Mouse (Mus musculus) MEL (cell line): Measurements from ENCODE around the gene Cds2. TPM values are rescaled to one million over a fixed set of nuclear protein-coding genes. Genes with fewer than 3 reads are reported as not detected.

Experiments
- DNase-seq: peaks from one replicate; pipeline ENCODE4 v3.0.0; 2011; ENCODE audit warnings: low read depth, low spot score
- H3K27ac ChIP-seq: 2 replicates; pipeline ENCODE4 v1.5.1; 2012; ENCODE audit warnings: low read depth, mild to moderate bottlenecking, control low read depth, low read length, moderate library complexity; ENCODE audit not compliant: control insufficient read depth
- H3K27me3 ChIP-seq, 2 experiments: fragments of 150-350 bp in 1 of 2; sonication (generic) in 1 of 2; 2 replicates each; pipeline ENCODE4 v1.6.1; 2012; ENCODE audit warnings: low read length in 2 of 2, mild to moderate bottlenecking in 2 of 2, improper control_type of control experiment in 1 of 2, moderate library complexity in 1 of 2; ENCODE audit not compliant: insufficient read depth in 2 of 2, control insufficient read depth in 1 of 2
- H3K36me3 ChIP-seq, 2 experiments: 2 replicates each; pipeline ENCODE4 v1.6.1; 2012 to 2014; ENCODE audit warnings: low read length in 2 of 2, improper control_type of control experiment in 1 of 2, inconsistent platforms in 1 of 2, mild to moderate bottlenecking in 1 of 2; ENCODE audit not compliant: insufficient read depth in 2 of 2, control insufficient read depth in 1 of 2
- H3K4me1 ChIP-seq, 2 experiments: fragments of 150-350 bp in 1 of 2; sonication (generic) in 1 of 2; 2 replicates each; pipeline ENCODE4 v1.6.1; 2012; ENCODE audit warnings: low read length in 2 of 2, improper control_type of control experiment in 1 of 2, mild to moderate bottlenecking in 1 of 2; ENCODE audit not compliant: insufficient read depth in 2 of 2, control insufficient read depth in 1 of 2
- H3K4me3 ChIP-seq, 2 experiments: fragments of 150-350 bp in 1 of 2; sonication (generic) in 1 of 2; 2 replicates each; pipeline ENCODE4 v1.5.1; 2012; ENCODE audit warnings: low read depth in 2 of 2, low read length in 2 of 2, mild to moderate bottlenecking in 2 of 2, moderate library complexity in 2 of 2, control low read depth in 1 of 2, improper control_type of control experiment in 1 of 2; ENCODE audit not compliant: control insufficient read depth in 1 of 2, insufficient read depth in 1 of 2
- H3K79me2 ChIP-seq: 2 replicates; pipeline ENCODE4 v1.6.1; 2012; ENCODE audit warnings: mild to moderate bottlenecking, low read length, moderate library complexity; ENCODE audit not compliant: control insufficient read depth, poor library complexity, insufficient read depth
- H3K9ac ChIP-seq: 2 replicates; pipeline ENCODE4 v1.6.1; 2012; ENCODE audit warnings: low read depth, mild to moderate bottlenecking, control low read depth, low read length, moderate library complexity; ENCODE audit not compliant: control insufficient read depth, poor library complexity, severe bottlenecking
- H3K9me3 ChIP-seq: fragments of 150-350 bp; sonication (generic); replicated peaks from 2 replicates; pipeline ENCODE4 v1.6.1; 2012; ENCODE audit warnings: mild to moderate bottlenecking, low read length, improper control_type of control experiment, moderate library complexity; ENCODE audit not compliant: insufficient read depth
- CHD2 ChIP-seq: IDR thresholded peaks from 2 replicates; pipeline ENCODE4 v1.6.1; 2011; ENCODE audit warnings: low read length, improper control_type of control experiment
- CTCF ChIP-seq, 3 experiments: IDR thresholded peaks in 2 of 3; conservative IDR thresholded peaks in 1 of 3; 2 replicates each; pipeline ENCODE4 v1.5.1; 2011 to 2012; ENCODE audit warnings: low read length in 3 of 3, low read depth in 2 of 3, mild to moderate bottlenecking in 2 of 3, improper control_type of control experiment in 1 of 3, inconsistent platforms in 1 of 3, mixed read lengths in 1 of 3, moderate library complexity in 1 of 3; ENCODE audit not compliant: control insufficient read depth in 1 of 3, insufficient read depth in 1 of 3, poor library complexity in 1 of 3, severe bottlenecking in 1 of 3
- E2F4 ChIP-seq: IDR thresholded peaks from 2 replicates; pipeline ENCODE4 v1.6.1; 2011; ENCODE audit warnings: low read depth, low read length, improper control_type of control experiment, borderline replicate concordance
- ELF1 ChIP-seq: IDR thresholded peaks from 2 replicates; pipeline ENCODE4 v1.6.1; 2014; ENCODE audit warnings: low read depth, mild to moderate bottlenecking, inconsistent platforms, low read length, improper control_type of control experiment, moderate library complexity
- ETS1 ChIP-seq: IDR thresholded peaks from 2 replicates; pipeline ENCODE4 v1.6.1; 2012; ENCODE audit warnings: low read depth, mild to moderate bottlenecking, inconsistent platforms, low read length, improper control_type of control experiment, moderate library complexity
- GABPA ChIP-seq: IDR thresholded peaks from 2 replicates; pipeline ENCODE4 v1.6.1; 2012; ENCODE audit warnings: low read depth, mild to moderate bottlenecking, inconsistent platforms, low read length, improper control_type of control experiment, moderate library complexity
- HCFC1 ChIP-seq: IDR thresholded peaks from 2 replicates; pipeline ENCODE4 v1.6.1; 2012; ENCODE audit warnings: low read depth, mild to moderate bottlenecking, inconsistent platforms, low read length, improper control_type of control experiment, moderate library complexity
- MAX ChIP-seq: IDR thresholded peaks from 2 replicates; pipeline ENCODE4 v1.6.1; 2011; ENCODE audit warnings: low read length, improper control_type of control experiment
- MAZ ChIP-seq: IDR thresholded peaks from 2 replicates; pipeline ENCODE4 v1.6.1; 2012; ENCODE audit warnings: low read depth, mild to moderate bottlenecking, inconsistent platforms, low read length, improper control_type of control experiment
- MEF2A ChIP-seq: IDR thresholded peaks from 2 replicates; pipeline ENCODE4 v1.6.1; 2014; ENCODE audit warnings: low read depth, mild to moderate bottlenecking, inconsistent platforms, low read length, improper control_type of control experiment; ENCODE audit not compliant: poor library complexity, insufficient replicate concordance, severe bottlenecking; ENCODE audit errors: extremely low read depth
- MXI1 ChIP-seq: IDR thresholded peaks from 2 replicates; pipeline ENCODE4 v1.6.1; 2011; ENCODE audit warnings: mild to moderate bottlenecking, low read depth, low read length, improper control_type of control experiment
- MYB ChIP-seq: IDR thresholded peaks from 2 replicates; pipeline ENCODE4 v1.6.1; 2011; ENCODE audit warnings: mild to moderate bottlenecking, low read depth, low read length, improper control_type of control experiment
- NELFE ChIP-seq: IDR thresholded peaks from 2 replicates; pipeline ENCODE4 v1.6.1; 2011; ENCODE audit warnings: low read depth, low read length, improper control_type of control experiment
- NRF1 ChIP-seq: IDR thresholded peaks from 2 replicates; pipeline ENCODE4 v1.6.1; 2014; ENCODE audit warnings: low read depth, mild to moderate bottlenecking, inconsistent platforms, low read length, improper control_type of control experiment, moderate library complexity; ENCODE audit not compliant: poor library complexity, insufficient read depth, severe bottlenecking
- POLR2A ChIP-seq, 2 experiments: IDR thresholded peaks; 2 replicates each; pipeline ENCODE4 v1.6.1; 2011 to 2012; ENCODE audit warnings: low read length in 2 of 2, mild to moderate bottlenecking in 2 of 2, control low read depth in 1 of 2, improper control_type of control experiment in 1 of 2, low read depth in 1 of 2, moderate library complexity in 1 of 2; ENCODE audit not compliant: control insufficient read depth in 1 of 2, insufficient read depth in 1 of 2, poor library complexity in 1 of 2
- TBP ChIP-seq: IDR thresholded peaks from 2 replicates; pipeline ENCODE4 v1.8.0; 2011; ENCODE audit warnings: low read depth, low read length, improper control_type of control experiment
- UBTF ChIP-seq: IDR thresholded peaks from 2 replicates; pipeline ENCODE4 v1.6.1; 2012; ENCODE audit warnings: low read depth, mild to moderate bottlenecking, inconsistent platforms, low read length, improper control_type of control experiment, moderate library complexity, borderline replicate concordance; ENCODE audit not compliant: insufficient read depth
- USF2 ChIP-seq, 2 experiments: IDR thresholded peaks; 2 replicates each; pipeline ENCODE4 v1.6.1; 2011 to 2012; ENCODE audit warnings: improper control_type of control experiment in 2 of 2, low read length in 2 of 2, borderline replicate concordance in 1 of 2, inconsistent platforms in 1 of 2, low read depth in 1 of 2, mild to moderate bottlenecking in 1 of 2; ENCODE audit not compliant: insufficient read depth in 1 of 2
- ZC3H11A ChIP-seq: IDR thresholded peaks from 2 replicates; pipeline ENCODE4 v1.6.1; 2012; ENCODE audit warnings: low read depth, mild to moderate bottlenecking, inconsistent platforms, low read length, improper control_type of control experiment
- ZKSCAN1 ChIP-seq: IDR thresholded peaks from 2 replicates; pipeline ENCODE4 v1.6.1; 2012; ENCODE audit warnings: low read depth, mild to moderate bottlenecking, inconsistent platforms, low read length, improper control_type of control experiment, moderate library complexity
- ZNF384 ChIP-seq: IDR thresholded peaks from 2 replicates; pipeline ENCODE4 v1.6.1; 2012; ENCODE audit warnings: low read depth, mild to moderate bottlenecking, inconsistent platforms, low read length, improper control_type of control experiment
- polyA plus RNA-seq, 2 experiments: library from polyadenylated mRNA; stranded (reverse) in 1 of 2; unstranded in 1 of 2; fragments of >175 nt in 1 of 2; fragments of >200 nt in 1 of 2; gene quantifications; 2 replicates each; pipeline versions ENCODE4 v1.2.1 to v1.2.4; 2012; ENCODE audit warnings: low replicate concordance in 2 of 2, low read depth in 1 of 2; ENCODE audit not compliant: insufficient read length in 2 of 2, insufficient read depth in 1 of 2, missing spikeins in 1 of 2
- total RNA-seq: library from RNA; depleted of rRNA; stranded (reverse); fragments of 300-350 nt; gene quantifications from 2 replicates; pipeline ENCODE4 v1.2.3, GENCODE M21; 2012

The Cds2 gene
- total and polyA plus RNA-seq, 3 experiments = 8.8 to 28.5 TPM; not detected in 1

GRCm38 (mm10) chr2:132298250-132298649 lies 35.3 kb downstream of the Cds2 start:
- Histone ChIP-seq H3K4me1 (peaks cover 3 to 5% of the 10 kb centered on the region in 2 experiments), H3K9ac (no peak overlapping the region), H3K9me3 (no peaks in the 10 kb centered on the region), H3K27ac (no peak overlapping the region), H3K4me3 (no peak overlapping the region), H3K27me3 (no peaks in the 10 kb centered on the region), H3K36me3 (peaks cover 3 to 6% of the 10 kb centered on the region in 2 experiments; a peak in 3 of 4 replicates), H3K79me2 (no peaks in the 10 kb centered on the region)
- TF ChIP-seq NRF1 (no peak), ETS1 (no peak), POLR2A (IDR thresholded peaks at IDR 0.05; ENCODE audit: control insufficient read depth in 1 of 2, insufficient read depth in 1 of 2, low read depth in 1 of 2, low read length in 2 of 2, poor library complexity in 1 of 2) (no peak), CTCF (IDR thresholded peaks at IDR 0.05 in 2 of 3, conservative IDR thresholded peaks at IDR 0.05 in 1 of 3; ENCODE audit: control insufficient read depth in 1 of 3, insufficient read depth in 1 of 3, low read depth in 2 of 3, low read length in 3 of 3, poor library complexity in 1 of 3, severe bottlenecking in 1 of 3) (no peak), USF2 (IDR thresholded peaks at IDR 0.05; ENCODE audit: borderline replicate concordance in 1 of 2, insufficient read depth in 1 of 2, low read depth in 1 of 2, low read length in 2 of 2) (no peak)
- DNase-seq = no peak

DNA sequence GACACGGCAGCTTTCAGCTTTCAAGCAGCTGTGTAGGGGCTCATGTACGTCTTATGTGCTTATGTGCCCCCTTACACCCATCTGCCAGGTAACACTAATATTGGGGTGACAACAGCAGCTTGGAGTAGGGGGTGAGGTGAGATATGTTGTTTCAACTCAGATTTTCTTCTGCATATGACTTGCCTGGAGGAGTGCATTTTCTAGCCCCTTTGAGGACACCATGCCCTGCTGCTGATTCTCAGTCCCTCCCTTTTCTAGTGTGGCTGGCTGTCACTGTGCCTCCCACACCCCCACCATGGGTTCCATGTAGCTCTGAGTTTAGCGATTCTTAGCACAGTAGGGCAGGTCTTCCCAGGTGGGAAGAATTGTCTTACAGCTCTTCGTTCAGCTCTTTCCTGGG lies 38.5 kb downstream of the Cds2 start:
- no peak overlapping the region for H3K27ac ChIP-seq
- peaks cover 4 to 20% of the 10 kb centered on the region in 2 experiments; a peak in 3 of 4 replicates for H3K4me1 ChIP-seq
- no peaks in the 10 kb centered on the region for H3K9me3 ChIP-seq
- TF ChIP-seq HCFC1 (no peak), ZKSCAN1 (no peak), CHD2 (no peak), POLR2A (IDR thresholded peaks at IDR 0.05; ENCODE audit: control insufficient read depth in 1 of 2, insufficient read depth in 1 of 2, low read depth in 1 of 2, low read length in 2 of 2, poor library complexity in 1 of 2) (no peak), E2F4 (no peak), MAZ (no peak), MXI1 (no peak), TBP (no peak), CTCF (IDR thresholded peaks at IDR 0.05 in 2 of 3, conservative IDR thresholded peaks at IDR 0.05 in 1 of 3; ENCODE audit: control insufficient read depth in 1 of 3, insufficient read depth in 1 of 3, low read depth in 2 of 3, low read length in 3 of 3, poor library complexity in 1 of 3, severe bottlenecking in 1 of 3) (no peak), GABPA (no peak), ZNF384 (no peak), MEF2A (no peak), MYB (no peak), NELFE (no peak), ELF1 (no peak), UBTF (no peak), ZC3H11A (no peak), MAX (no peak)
- no peak for DNase-seq
- H3K27me3 ChIP-seq = no peaks in the 10 kb centered on the region
- no peak overlapping the region for H3K9ac ChIP-seq
- H3K4me3 ChIP-seq = no peak overlapping the region
- no peaks in the 10 kb centered on the region for H3K79me2 ChIP-seq
- peaks cover 0 to 16% of the 10 kb centered on the region in 2 experiments; a peak in 3 of 4 replicates for H3K36me3 ChIP-seq
